Mouse (Mus musculus) bone marrow macrophage, adult 2 months (primary cell): Measurements from ENCODE around the gene Eif2s2. TPM values are rescaled to one million over a fixed set of nuclear protein-coding genes. Genes with fewer than 3 reads are reported as not detected.
"Not testable (repeated sequence)": the region's sequence is repeated elsewhere in the genome, so short reads cannot be mapped to it uniquely, and the experiment has no call there.

Experiments
- H3K27ac ChIP-seq: 2 replicates; pipeline ENCODE4 v1.5.1; 2012; ENCODE audit warnings: low read depth, low read length; ENCODE audit not compliant: insufficient read depth
- H3K4me1 ChIP-seq: 2 replicates; pipeline ENCODE4 v1.6.1; 2012; ENCODE audit warnings: low read length; ENCODE audit not compliant: control insufficient read depth, insufficient read depth
- H3K4me3 ChIP-seq: 2 replicates; pipeline ENCODE4 v1.5.1; 2012; ENCODE audit warnings: mild to moderate bottlenecking, low read length, moderate library complexity; ENCODE audit not compliant: insufficient read depth
- CTCF ChIP-seq: IDR thresholded peaks from 2 replicates; pipeline ENCODE4 v1.5.1; 2012; ENCODE audit warnings: low read depth, mild to moderate bottlenecking, low read length, moderate library complexity
- POLR2A ChIP-seq: IDR thresholded peaks from 2 replicates; pipeline ENCODE4 v1.6.1; 2012; ENCODE audit warnings: mild to moderate bottlenecking, low read depth, low read length, borderline replicate concordance
- polyA plus RNA-seq: library from polyadenylated mRNA; stranded (reverse); fragments of >200 nt; gene quantifications from 2 replicates; pipeline ENCODE4 v1.2.4, GENCODE M21; 2012; ENCODE audit not compliant: missing spikeins, insufficient read depth, insufficient read length

The Eif2s2 gene
- polyA plus RNA-seq, 1 experiment = 53.3 TPM

DNA sequence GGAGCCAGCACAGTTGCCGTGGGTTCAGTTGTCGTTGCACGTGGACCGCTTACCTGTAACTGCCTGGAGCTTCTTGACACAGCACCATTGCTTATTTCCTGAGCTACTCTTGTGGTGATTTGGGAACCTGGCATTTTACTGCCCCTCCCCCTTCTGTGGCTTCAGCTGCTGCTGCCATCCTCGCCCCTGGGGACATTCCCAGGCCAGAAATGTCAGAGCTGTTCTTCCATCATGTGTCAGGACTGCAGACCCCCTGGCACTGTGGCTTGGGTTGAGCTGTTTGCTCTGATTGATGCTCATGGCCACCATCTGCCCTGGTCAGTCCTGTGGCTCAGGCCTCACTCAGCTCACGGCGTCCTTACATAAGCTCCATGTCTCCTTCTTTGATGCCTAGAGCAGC, 28.2 kb upstream of the Eif2s2 start:
- TF ChIP-seq POLR2A (no peak), CTCF (no peak)
- H3K27ac ChIP-seq = no peak overlapping the region
- no peak overlapping the region for H3K4me3 ChIP-seq
- no peaks in the 10 kb centered on the region for H3K4me1 ChIP-seq

DNA sequence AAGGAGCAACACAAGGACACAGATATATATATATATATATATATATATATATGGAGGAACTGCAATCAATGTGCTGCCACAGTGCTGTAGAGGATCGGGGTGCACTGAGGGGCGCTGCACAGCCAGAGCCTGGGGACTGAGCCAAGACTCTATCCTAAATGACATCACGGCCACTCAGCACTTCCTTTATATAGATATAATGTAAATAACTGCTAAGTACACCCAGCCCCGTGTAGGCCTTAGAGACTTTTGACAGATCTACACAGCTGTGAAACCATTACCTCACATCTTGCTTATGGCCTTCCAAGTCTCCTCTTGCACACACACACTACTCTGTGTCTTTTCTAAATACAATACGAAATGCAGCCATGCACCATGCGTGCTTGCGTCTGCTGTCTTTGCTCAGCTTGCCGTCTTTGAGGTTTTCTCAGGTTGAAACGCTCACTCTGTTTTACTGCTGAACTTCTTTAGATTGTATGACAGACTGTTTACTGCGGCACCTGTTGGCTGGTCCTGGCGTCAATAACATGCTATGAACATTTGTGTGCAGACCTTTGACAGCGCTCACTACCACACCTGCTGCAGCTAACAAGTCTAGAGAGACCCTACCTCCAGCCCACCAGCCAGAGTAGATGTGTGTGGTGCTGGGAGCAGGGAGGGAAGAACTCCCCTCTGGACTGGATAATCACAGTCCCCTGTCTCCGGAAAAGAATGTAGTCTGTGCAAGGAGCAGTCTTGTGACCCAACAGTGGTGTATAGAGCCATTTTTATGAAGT, 25.3 kb upstream of the Eif2s2 start:
- TF ChIP-seq CTCF (no peak), POLR2A (no peak)
- H3K4me3 ChIP-seq = no peak overlapping the region
- no peak overlapping the region for H3K27ac ChIP-seq
- H3K4me1 ChIP-seq = no peaks in the 10 kb centered on the region

DNA sequence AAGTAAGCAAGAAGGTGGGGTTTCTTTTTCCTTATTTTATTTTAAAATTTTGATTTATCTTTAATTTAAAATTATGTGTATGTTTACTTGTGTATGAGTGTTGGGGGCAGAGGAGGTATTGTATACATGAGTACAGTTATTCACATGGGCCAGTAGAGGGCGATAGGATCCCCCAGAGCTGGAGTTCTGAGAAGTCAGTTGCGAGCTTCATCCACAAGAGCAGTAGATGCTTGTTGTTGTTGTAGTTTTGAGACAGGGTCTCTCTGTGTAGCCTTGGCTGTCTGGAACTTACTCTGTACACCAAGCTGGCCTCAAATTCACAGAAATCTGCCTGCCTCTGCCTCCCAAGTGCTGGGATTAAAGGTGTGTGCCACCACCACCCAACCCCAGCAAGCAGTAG, 23.8 kb upstream of the Eif2s2 start:
- Histone ChIP-seq H3K4me1 (no peaks in the 10 kb centered on the region), H3K27ac (no peak overlapping the region), H3K4me3 (no peak overlapping the region)
- TF ChIP-seq CTCF = peak; percentile 20; the same call in 1 of the 2 replicates
- no peak for TF ChIP-seq POLR2A

DNA sequence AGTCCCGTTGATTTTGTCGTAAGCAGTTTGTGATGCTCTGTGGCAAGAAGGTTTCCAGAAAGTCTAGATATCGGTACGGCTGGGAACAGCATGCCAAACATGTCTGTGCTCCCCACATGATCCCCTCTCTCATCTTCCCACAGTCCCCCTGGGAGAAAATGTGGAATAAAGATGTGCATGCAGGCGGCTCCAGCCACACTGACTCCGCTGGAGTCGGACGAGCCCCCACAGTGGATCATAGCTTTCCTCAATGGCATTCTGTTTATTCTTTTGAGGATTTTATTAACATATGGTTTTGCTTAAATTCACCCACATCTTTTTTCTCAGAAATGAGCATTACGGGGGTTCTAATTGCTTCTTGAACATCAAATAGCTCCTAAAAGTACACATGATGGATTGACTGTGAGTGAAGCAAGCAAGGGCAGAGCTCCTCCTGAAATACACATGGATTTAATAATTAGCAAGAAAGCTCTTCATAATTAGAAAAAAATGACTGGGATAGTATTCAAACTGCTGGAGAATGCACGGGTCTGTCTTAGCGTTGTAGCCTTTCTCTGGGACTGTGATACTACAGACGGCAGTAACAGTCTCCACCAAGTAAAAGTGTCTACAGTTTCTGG, 23.3 kb upstream of the Eif2s2 start:
- Histone ChIP-seq H3K27ac (no peak overlapping the region), H3K4me3 (no peak overlapping the region), H3K4me1 (no peaks in the 10 kb centered on the region)
- no peak for TF ChIP-seq POLR2A
- no peak for TF ChIP-seq CTCF

DNA sequence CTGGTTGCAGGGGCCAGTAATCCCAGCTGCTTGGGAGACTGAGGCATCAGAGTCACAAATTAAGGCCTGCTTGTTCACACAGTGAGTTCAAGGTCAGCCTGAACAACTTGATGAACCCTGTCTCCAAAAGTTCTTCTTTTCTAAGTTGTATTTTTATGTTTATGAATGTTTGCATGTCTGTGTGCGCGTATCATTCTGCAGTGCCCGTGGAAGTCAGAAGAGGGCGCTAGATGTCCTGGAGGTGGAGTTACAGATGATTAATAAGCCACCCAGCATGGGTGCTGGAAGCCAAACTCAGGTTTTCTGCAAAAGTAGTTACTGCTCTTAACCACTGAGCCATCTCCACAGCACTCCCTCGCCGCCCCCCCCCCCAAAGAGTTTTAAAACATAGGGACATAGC, 17.1 kb upstream of the Eif2s2 start:
- Histone ChIP-seq H3K4me3 (no peak overlapping the region), H3K4me1 (no peaks in the 10 kb centered on the region), H3K27ac (no peak overlapping the region)
- no peak for TF ChIP-seq POLR2A
- no peak for TF ChIP-seq CTCF

DNA sequence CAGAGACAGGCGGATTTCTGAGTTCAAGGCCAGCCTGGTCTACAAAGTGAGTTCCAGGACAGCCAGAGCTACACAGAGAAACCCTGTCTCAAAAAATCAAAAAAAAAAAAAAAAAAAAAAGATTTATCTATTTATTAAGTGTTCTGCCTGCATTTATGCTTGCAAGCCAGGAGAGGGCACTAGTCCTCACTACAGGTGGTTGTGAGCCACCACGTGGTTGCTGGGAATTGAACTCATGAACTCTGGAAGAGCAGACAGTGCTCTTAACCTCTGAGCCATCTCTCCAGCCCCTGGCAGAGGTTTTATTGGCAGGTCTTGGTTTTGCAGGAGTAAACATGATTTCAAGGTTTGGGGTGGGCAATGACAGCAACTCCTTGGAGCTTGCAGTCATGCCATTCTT, 15.5 kb upstream of the Eif2s2 start:
- not testable (repeated sequence) for H3K4me1 ChIP-seq, H3K27ac ChIP-seq

DNA sequence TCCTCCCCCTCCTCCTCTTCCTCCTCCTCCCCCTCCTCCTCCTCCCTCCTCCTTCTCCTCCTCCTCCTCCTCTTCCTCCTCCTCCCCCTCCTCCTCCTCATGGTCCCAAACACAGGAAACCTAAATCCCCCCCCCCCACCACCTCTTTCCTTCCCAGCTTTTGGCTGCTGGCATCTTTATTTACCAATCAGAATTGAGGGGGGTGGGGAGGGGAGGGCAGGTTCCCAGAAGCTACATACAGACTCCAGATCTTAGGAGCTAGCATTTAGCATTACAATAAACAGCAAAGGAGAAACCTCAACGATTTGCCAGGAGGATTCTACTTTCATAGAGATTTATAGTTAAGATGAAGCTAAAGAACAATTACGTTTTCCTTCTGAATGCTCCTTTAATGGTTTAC, 13.1 kb upstream of the Eif2s2 start:
- no peak for TF ChIP-seq CTCF
- no peak for TF ChIP-seq POLR2A
- Histone ChIP-seq H3K4me3 (no peak overlapping the region), H3K27ac (no peak overlapping the region)

More for the DNA sequence above, 15.5 kb upstream of the Eif2s2 start:
- H3K4me3 ChIP-seq = not testable (repeated sequence)

DNA sequence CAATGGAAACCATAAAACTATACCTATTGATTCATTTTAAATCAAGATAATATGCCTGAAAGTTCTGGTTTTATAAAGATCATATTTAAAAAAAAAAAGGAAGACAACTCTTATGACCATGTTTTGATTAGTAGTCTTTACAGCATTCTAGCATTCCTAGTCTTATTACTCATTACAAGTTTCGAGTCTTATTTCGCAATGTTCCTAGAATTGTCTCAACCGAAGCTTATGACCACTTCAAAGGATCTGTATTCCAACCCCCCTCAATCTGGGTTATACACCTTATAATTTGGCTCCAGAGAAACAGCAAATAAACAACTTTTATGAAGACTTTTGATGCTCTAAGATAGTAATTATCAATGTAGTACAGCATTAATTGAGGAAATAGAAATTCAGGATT, 9.4 kb upstream of the Eif2s2 start:
- Histone ChIP-seq H3K4me1 (peaks cover 13% of the 10 kb centered on the region), H3K27ac (no peak overlapping the region), H3K4me3 (no peak overlapping the region)
- no peak for TF ChIP-seq POLR2A
- TF ChIP-seq CTCF = no peak

More for the DNA sequence above, 13.1 kb upstream of the Eif2s2 start:
- peaks cover 13% of the 10 kb centered on the region for H3K4me1 ChIP-seq

DNA sequence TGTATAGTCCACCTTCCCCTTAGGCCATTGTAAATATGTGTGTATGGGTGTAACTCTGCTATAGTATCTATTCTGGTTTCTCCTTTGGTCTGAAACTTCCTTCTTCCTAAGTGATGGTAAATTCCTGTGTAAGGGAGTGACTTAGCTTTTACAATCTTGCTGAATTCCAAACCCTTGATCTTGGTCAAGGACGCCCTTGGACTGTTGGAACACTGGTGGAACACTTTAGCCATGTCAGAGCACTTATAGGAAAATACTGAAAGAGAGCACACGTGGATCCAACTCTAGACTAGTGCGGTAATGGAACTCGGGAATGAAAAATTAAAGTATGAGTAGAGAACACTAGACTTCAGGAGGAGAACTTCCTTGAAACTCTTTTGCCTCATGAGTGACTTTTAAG, 6.7 kb upstream of the Eif2s2 start:
- H3K4me1 ChIP-seq = peaks cover 13% of the 10 kb centered on the region
- not testable (repeated sequence) for H3K27ac ChIP-seq, H3K4me3 ChIP-seq

DNA sequence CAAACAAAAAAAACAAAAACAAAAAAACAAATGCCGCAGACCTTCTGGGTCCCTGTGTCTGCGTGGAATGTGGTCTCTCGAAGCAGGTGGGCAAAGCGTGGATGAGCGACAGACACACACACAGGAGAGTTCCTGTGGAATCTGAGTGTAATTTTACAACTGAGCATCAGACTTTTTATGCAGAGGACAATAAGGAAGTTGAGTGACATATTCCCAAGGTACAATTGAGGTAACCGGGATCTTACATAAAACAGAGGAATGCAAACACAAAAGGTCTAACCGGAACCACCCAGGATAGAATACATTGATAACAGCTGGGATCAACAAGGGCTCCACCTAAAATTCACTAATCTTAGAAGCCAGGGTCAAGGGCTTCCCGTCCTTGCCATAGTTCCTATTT, 6.3 kb upstream of the Eif2s2 start:
- not testable (repeated sequence) for H3K4me3 ChIP-seq, H3K27ac ChIP-seq
- peaks cover 13% of the 10 kb centered on the region for H3K4me1 ChIP-seq

DNA sequence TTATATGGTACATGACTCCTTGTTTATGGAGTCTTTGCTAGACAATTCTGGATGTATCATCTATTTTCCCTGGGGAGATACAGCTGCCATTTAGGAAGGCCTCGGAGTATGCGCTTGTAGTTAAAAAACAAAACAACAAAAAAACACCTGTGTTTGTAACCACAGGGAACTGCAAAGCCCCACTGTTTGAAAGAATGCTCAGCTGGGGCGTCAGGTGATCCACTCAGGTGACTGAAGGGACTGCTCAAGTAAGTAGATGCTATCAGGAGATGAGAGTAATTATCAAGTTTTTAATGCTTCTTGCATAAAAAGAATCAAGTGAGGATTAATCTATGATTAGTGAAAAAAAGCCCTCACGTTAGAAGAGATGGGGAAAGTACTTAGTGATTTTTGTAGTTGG, 813 bp upstream of the Eif2s2 start:
- H3K27ac ChIP-seq = no peak overlapping the region
- TF ChIP-seq POLR2A (no peak), CTCF (no peak)
- no peak overlapping the region for H3K4me3 ChIP-seq
- peaks cover 5% of the 10 kb centered on the region; the same call in 1 of the 2 replicates for H3K4me1 ChIP-seq
